Mouse (Mus musculus) kidney, adult 2 months (tissue): ENCODE data around the gene Trim17.

Experiments
- CTCF ChIP-seq: fragments of 200-500 bp; conservative IDR thresholded peaks from 2 replicates; pipeline ENCODE4 v1.5.1; 2011; ENCODE audit warnings: low read depth, mild to moderate bottlenecking, control low read depth, low read length, moderate library complexity, mixed read lengths; ENCODE audit not compliant: insufficient read depth, insufficient read length
- POLR2A ChIP-seq: fragments of 200-500 bp; IDR thresholded peaks from one replicate; pipeline ENCODE4 v1.6.1; 2011; ENCODE audit warnings: low read depth, low read length, control low read depth

DNA sequence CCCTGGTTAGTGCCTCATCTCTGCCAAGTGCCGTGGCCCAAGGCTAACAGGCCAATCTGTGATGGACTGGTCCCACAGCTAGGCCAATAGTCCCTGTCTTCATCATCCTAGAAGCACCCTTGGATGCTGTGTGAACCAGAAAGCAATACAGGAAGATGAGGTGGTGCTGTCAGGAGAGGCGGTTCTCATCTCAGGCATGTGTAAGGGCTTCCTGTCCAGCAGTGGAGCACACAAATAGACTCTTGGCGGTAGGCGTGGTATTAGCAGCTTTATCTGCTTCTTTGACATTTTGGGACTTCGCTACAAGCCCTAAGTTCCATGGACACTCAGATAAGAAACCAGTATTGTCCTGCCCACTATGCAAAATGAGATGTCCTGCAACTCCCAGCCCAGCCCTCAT lies 43.1 kb downstream of the Trim17 start:
- TF ChIP-seq CTCF (no peak), POLR2A (no peak)
